18 mouse cellular contexts compared by ENCODE assay signal in genomic region chr15:38569011-38569640, GRCm38 (mm10).
DNase-seq lines count a peak whose midpoint lies in the region; ATAC-seq lines count a peak whose summit lies in the region.
"Had no signal": no experiment of that assay in that cellular context is flagged by ENCODE, and none has a peak within 500 bp of the region (broad histone marks: within the 10 kb centered on the region; RNA-seq: fewer than 3 reads in every experiment).

No protein-coding gene starts in this region.

- no peak overlapping the region for H3K9ac ChIP-seq in kidney, embryonic 14.5 days (ENCODE audit: low read depth, low read length)
- no peak overlapping the region for H3K9ac ChIP-seq in intestine, embryonic 15.5 days
- H3K9ac ChIP-seq: forebrain, embryonic 13.5 days; hindbrain, embryonic 13.5 days; liver, embryonic 15.5 days; neural tube, embryonic 15.5 days had no signal

- H3K4me3 ChIP-seq in kidney, embryonic 14.5 days (ENCODE audit: low read length) = no peak overlapping the region
- H3K4me3 ChIP-seq in intestine, embryonic 15.5 days (replicated peaks) = no peak overlapping the region
- H3K4me3 ChIP-seq: forebrain, embryonic 13.5 days; hindbrain, embryonic 13.5 days; liver, embryonic 15.5 days; megakaryocyte, embryonic 14.5 days; neural tube, embryonic 15.5 days had no signal

- H3K9me3 ChIP-seq in kidney, embryonic 14.5 days (ENCODE audit: control insufficient read depth, low read length) = no peaks in the 10 kb centered on the region
- no peaks in the 10 kb centered on the region for H3K9me3 ChIP-seq in intestine, embryonic 15.5 days
- H3K9me3 ChIP-seq: forebrain, embryonic 13.5 days; hindbrain, embryonic 13.5 days; liver, embryonic 15.5 days; neural tube, embryonic 15.5 days had no signal

- H3K27me3 ChIP-seq in kidney, embryonic 14.5 days (ENCODE audit: control insufficient read depth, insufficient read depth, low read length) = no peaks in the 10 kb centered on the region
- H3K27me3 ChIP-seq in intestine, embryonic 15.5 days (replicated peaks) = no peaks in the 10 kb centered on the region
- H3K27me3 ChIP-seq: forebrain, embryonic 13.5 days; hindbrain, embryonic 13.5 days; neural tube, embryonic 15.5 days had no signal

- DNase-seq in kidney, adult 18-20 months = peak; percentile 51
- DNase-seq in kidney, postnatal 25 days = peak; percentile 54 to 66
- DNase-seq in lung, postnatal 36 days = peak; percentile 65
- no peak for DNase-seq in gastrocnemius, postnatal 4 days (ENCODE audit: low spot score in 2 of 2)
- no peak for DNase-seq in spleen, postnatal 4 days (ENCODE audit: low spot score in 2 of 2)
- no peak for DNase-seq in layer of hippocampus, adult 8-10 months (ENCODE audit: low spot score in 2 of 2)
- DNase-seq: adrenal gland, adult 8-10 months; embryo, embryonic 11 days; heart, postnatal 10 days; spleen, adult 18-20 months; thymus, postnatal 36 days had no signal

- no peak for ATAC-seq in kidney, embryonic 14.5 days (ENCODE audit: low FRiP score, low TSS enrichment)
- ATAC-seq in intestine, embryonic 15.5 days = 0 out of 2 replicates have a peak, but pooled peaks have one; percentile 3
- ATAC-seq: forebrain, embryonic 13.5 days had no signal

- 86% methylated on average over 10 of the region's 10 CpGs for WGBS in kidney, embryonic 14.5 days
- WGBS in intestine, embryonic 15.5 days = 75% methylated on average over 10 of the region's 10 CpGs

- H3K4me1 ChIP-seq in kidney, embryonic 14.5 days (ENCODE audit: control insufficient read depth, insufficient read depth, low read length) = no peaks in the 10 kb centered on the region
- 0 out of 2 replicates have a peak, but pooled peaks cover 10% of the 10 kb centered on the region for H3K4me1 ChIP-seq in intestine, embryonic 15.5 days (replicated peaks)
- H3K4me1 ChIP-seq: forebrain, embryonic 13.5 days; hindbrain, embryonic 13.5 days; neural tube, embryonic 15.5 days had no signal

- H3K27ac ChIP-seq in kidney, embryonic 14.5 days (ENCODE audit: low read depth, low read length) = no peak overlapping the region
- H3K27ac ChIP-seq in intestine, embryonic 15.5 days = no peak overlapping the region
- H3K27ac ChIP-seq: forebrain, embryonic 13.5 days; hindbrain, embryonic 13.5 days; liver, embryonic 15.5 days; neural tube, embryonic 15.5 days had no signal

- H3K36me3 ChIP-seq in kidney, embryonic 14.5 days (ENCODE audit: control insufficient read depth, insufficient read depth, low read length) = no peaks in the 10 kb centered on the region
- H3K36me3 ChIP-seq in intestine, embryonic 15.5 days = no peaks in the 10 kb centered on the region
- H3K36me3 ChIP-seq: hindbrain, embryonic 13.5 days; liver, embryonic 15.5 days; neural tube, embryonic 15.5 days had no signal

- no peak overlapping the region for H3K4me2 ChIP-seq in kidney, embryonic 14.5 days (replicated peaks; ENCODE audit: low read depth, low read length)
- no peak overlapping the region for H3K4me2 ChIP-seq in intestine, embryonic 15.5 days (replicated peaks)
- H3K4me2 ChIP-seq: forebrain, embryonic 13.5 days; hindbrain, embryonic 13.5 days; liver, embryonic 15.5 days; neural tube, embryonic 15.5 days had no signal

Comparison
In these comparisons a context has a peak if more than half of its experiments do, and no peak if none do; other contexts are left out.
1. DNase-seq: peak in kidney, adult 18-20 months (single experiment), kidney, postnatal 25 days (2 of 2) and lung, postnatal 36 days (single experiment); none in gastrocnemius, postnatal 4 days (0 of 2), spleen, postnatal 4 days (0 of 2) and layer of hippocampus, adult 8-10 months (0 of 2).